Mouse (Mus musculus) stomach, embryonic 14.5 days (tissue): Measurements from ENCODE around the gene Nprl2. TPM values are rescaled to one million over a fixed set of nuclear protein-coding genes. Genes with fewer than 3 reads are reported as not detected.

Experiments used
- ATAC-seq: fragments of 200-750 bp; cut with Nextera tagmentation; 2 replicates; pipeline ENCODE4 v1.8.0; 2017; ENCODE audit warnings: low read depth, moderate TSS enrichment; ENCODE audit not compliant: insufficient number of reproducible peaks, insufficient read depth, low FRiP score
- H3K27ac ChIP-seq: fragments of 300-500 bp; sonication (generic); 2 replicates; pipeline ENCODE4 v1.5.1; 2014; ENCODE audit warnings: mild to moderate bottlenecking, low read length, moderate library complexity, mixed read lengths
- H3K27me3 ChIP-seq: fragments of 300-500 bp; sonication (generic); 2 replicates; pipeline ENCODE4 v1.6.1; 2014; ENCODE audit warnings: low read length, control low read depth, mixed read lengths; ENCODE audit not compliant: control insufficient read depth, insufficient read depth
- H3K36me3 ChIP-seq: fragments of 300-500 bp; sonication (generic); 2 replicates; pipeline ENCODE4 v1.6.1; 2014; ENCODE audit warnings: mild to moderate bottlenecking, control low read depth, low read length, moderate library complexity, mixed read lengths; ENCODE audit not compliant: control insufficient read depth, insufficient read depth
- H3K4me1 ChIP-seq: fragments of 300-500 bp; sonication (generic); 2 replicates; pipeline ENCODE4 v1.6.1; 2014; ENCODE audit warnings: low read length, control low read depth, mixed read lengths; ENCODE audit not compliant: control insufficient read depth, insufficient read depth
- H3K4me2 ChIP-seq: fragments of 300-500 bp; sonication (generic); replicated peaks from 2 replicates; pipeline ENCODE4 v1.6.1; 2014; ENCODE audit warnings: low read depth, low read length, control low read depth
- H3K4me3 ChIP-seq: fragments of 300-500 bp; sonication (generic); 2 replicates; pipeline ENCODE4 v1.5.1; 2014; ENCODE audit warnings: low read depth, low read length, control low read depth
- H3K9ac ChIP-seq: fragments of 300-500 bp; sonication (generic); replicated peaks from 2 replicates; pipeline ENCODE4 v1.6.1; 2014; ENCODE audit warnings: low read depth, mild to moderate bottlenecking, control low read depth, low read length, moderate library complexity, mixed read lengths
- H3K9me3 ChIP-seq: fragments of 300-500 bp; sonication (generic); 2 replicates; pipeline ENCODE4 v1.6.1; 2016; ENCODE audit warnings: low read depth, low read length, control low read depth; ENCODE audit not compliant: control insufficient read depth
- WGBS: fragments of 180-500 bp; shearing (Covaris S2); extraction: QIAGEN DNeasy Blood & Tissue Kit; methylation state at CpG from one replicate; pipeline ENCODE4 v1.1.7; 2014; 5-methylcytosine and 5-hydroxymethylcytosine counted together
- polyA plus RNA-seq: library from polyadenylated mRNA; unstranded; fragments of >200 nt; fragmentation: Nextera tagmentation; extraction: Ambion mirVana; gene quantifications from 2 replicates; pipeline ENCODE4 v1.2.1, GENCODE M21; 2014

The Nprl2 gene
- polyA plus RNA-seq, 1 experiment from 2014 or later, result 44.7 TPM

DNA sequence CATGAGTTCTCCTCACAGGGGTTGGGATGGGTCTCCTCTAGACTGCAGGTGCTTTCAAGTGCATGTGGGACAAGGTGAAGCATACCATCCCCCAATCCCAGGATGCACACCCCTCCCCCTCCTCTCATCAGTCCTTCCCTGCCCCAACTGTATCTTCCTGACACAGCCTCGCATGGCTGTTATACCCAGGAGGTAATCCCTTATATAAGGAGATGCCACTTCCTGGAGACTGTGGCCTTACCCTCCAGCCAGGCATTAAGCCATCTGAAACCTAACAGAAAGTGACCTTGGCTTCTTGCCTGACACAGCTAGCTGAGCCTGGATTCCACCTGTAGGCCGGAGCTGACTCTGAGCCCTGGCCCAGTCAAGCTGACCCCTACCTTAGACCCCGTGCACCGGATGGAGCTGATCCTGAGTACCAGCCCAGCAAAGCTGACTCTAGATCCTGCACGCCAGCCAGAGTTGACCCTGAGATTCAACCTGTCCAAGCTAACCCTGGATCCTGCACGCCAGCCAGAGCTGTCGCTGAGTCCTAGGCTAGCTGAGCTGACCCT lies 40.6 kb downstream of the Nprl2 start:
- no peak overlapping the region for H3K27ac ChIP-seq
- no peaks in the 10 kb centered on the region for H3K27me3 ChIP-seq
- no peak overlapping the region for H3K4me2 ChIP-seq
- ATAC-seq, result no peak
- no peaks in the 10 kb centered on the region for H3K9me3 ChIP-seq
- H3K36me3 ChIP-seq, result no peaks in the 10 kb centered on the region; the same call in 1 of the 2 replicates
- H3K4me3 ChIP-seq, result no peak overlapping the region
- 83% methylated on average over 7 of the region's 7 CpGs for WGBS
- H3K4me1 ChIP-seq, result peaks cover 12% of the 10 kb centered on the region; the same call in 1 of the 2 replicates
- H3K9ac ChIP-seq, result no peak overlapping the region

DNA sequence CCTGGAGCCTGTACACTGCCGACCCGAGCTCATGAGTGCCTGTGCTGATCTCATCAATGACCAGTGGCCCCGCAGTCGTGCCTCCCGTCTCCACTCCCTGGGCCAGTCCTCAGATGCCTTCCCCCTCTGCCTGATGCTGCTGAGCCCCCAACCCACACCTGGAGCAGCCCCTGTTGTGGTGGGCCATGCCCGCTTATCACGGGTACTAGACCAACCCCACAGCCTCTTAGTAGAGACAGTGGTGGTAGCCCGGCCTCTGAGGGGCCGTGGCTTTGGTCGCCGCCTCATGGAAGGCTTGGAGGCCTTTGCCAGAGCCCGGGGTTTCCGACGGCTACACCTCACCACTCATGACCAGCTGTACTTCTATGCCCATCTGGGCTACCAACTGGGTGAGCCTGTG lies 41.1 kb downstream of the Nprl2 start:
- 90% methylated on average over 14 of the region's 14 CpGs for WGBS

DNA sequence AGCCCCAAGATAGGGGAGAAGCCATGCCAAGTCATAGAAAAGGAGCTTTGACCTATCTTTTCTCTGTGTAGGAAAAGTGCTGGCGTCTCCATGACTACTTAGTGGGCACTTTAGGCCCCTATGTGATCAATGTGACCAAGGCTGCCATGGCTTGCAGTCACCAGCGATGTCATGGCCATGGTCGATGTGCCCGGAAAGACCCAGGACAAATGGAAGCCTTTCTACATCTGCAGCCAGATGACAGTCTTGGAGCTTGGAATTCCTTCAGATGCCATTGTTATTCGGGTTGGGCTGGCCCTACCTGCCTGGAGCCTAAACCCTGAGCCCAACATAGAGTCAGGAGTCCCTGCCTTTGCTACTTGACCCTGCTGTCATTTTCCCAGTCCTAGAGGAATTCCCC lies 44.5 kb downstream of the Nprl2 start:
- H3K27me3 ChIP-seq, result no peaks in the 10 kb centered on the region
- H3K4me1 ChIP-seq, result peaks cover 13% of the 10 kb centered on the region
- no peak for ATAC-seq
- H3K4me2 ChIP-seq, result no peak overlapping the region
- H3K27ac ChIP-seq, result no peak overlapping the region
- H3K36me3 ChIP-seq, result peaks cover 19% of the 10 kb centered on the region
- no peak overlapping the region for H3K4me3 ChIP-seq
- WGBS, result 85% methylated on average over 5 of the region's 5 CpGs
- H3K9me3 ChIP-seq, result no peaks in the 10 kb centered on the region
- H3K9ac ChIP-seq, result no peak overlapping the region

More for the DNA sequence above, 41.1 kb downstream of the Nprl2 start:
- H3K27ac ChIP-seq, result no peak overlapping the region
- no peak overlapping the region for H3K9ac ChIP-seq
- H3K36me3 ChIP-seq, result no peaks in the 10 kb centered on the region; the same call in 1 of the 2 replicates
- peaks cover 11% of the 10 kb centered on the region for H3K4me1 ChIP-seq
- no peaks in the 10 kb centered on the region for H3K9me3 ChIP-seq
- H3K4me2 ChIP-seq, result no peak overlapping the region
- H3K4me3 ChIP-seq, result no peak overlapping the region
- H3K27me3 ChIP-seq, result no peaks in the 10 kb centered on the region
- no peak for ATAC-seq

DNA sequence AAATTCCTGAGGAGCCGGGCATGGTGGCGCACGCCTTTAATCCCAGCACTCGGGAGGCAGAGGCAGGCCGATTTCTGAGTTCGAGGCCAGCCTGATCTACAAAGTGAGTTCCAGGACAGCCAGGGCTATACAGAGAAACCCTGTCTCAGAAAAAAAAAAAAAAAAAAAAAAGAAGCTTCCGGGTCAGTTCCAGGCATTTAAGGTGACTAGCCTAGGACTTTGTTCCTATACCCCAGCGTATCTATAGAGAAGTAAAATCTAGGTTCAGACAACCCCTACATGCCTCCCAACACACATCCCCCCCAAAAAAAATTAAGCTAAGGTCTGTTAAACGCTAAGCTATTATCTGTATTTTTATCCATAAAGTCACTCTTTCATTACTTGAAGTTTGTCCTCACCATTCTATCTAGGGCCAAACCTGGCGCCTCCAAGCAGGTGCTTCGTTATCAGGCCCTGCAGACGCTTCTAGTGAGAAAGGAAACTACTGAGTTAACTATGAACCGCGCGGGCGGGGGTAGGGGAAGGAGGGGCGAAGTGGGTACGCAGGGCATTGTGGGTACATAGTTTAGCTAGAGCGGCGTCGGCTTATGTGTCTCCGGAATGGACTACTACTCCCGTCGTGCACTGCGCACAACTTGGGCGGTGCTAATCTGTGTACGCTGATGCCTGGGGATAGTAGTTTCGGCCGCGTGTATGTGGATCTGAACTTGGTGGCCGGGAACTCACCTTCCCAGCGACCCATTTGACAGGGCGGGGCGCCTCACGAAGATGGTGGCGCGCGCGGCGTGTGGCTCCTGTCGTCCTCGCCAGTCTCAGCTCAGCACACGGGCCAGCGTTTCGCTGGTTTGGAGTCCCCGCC lies 45.2 kb downstream of the Nprl2 start, which contains the start of gene Ifrd2:
Ifrd2 (plus strand) TSS at position 669 of the 859 bp plus-strand sequence.
- no peaks in the 10 kb centered on the region for H3K27me3 ChIP-seq
- peak within 1 kb of the TSS; percentile 61 for H3K9ac ChIP-seq
- peaks cover 10% of the 10 kb centered on the region for H3K4me1 ChIP-seq
- peak; percentile 98 for ATAC-seq
- WGBS, result 12% methylated on average over 46 of the region's 46 CpGs
- H3K4me3 ChIP-seq, result peak within 1 kb of the TSS; percentile 69
- no peak within 1 kb of the TSS for H3K27ac ChIP-seq
- peak within 1 kb of the TSS; percentile 78 for H3K4me2 ChIP-seq
- H3K9me3 ChIP-seq, result no peaks in the 10 kb centered on the region
- peaks cover 26% of the 10 kb centered on the region for H3K36me3 ChIP-seq

DNA sequence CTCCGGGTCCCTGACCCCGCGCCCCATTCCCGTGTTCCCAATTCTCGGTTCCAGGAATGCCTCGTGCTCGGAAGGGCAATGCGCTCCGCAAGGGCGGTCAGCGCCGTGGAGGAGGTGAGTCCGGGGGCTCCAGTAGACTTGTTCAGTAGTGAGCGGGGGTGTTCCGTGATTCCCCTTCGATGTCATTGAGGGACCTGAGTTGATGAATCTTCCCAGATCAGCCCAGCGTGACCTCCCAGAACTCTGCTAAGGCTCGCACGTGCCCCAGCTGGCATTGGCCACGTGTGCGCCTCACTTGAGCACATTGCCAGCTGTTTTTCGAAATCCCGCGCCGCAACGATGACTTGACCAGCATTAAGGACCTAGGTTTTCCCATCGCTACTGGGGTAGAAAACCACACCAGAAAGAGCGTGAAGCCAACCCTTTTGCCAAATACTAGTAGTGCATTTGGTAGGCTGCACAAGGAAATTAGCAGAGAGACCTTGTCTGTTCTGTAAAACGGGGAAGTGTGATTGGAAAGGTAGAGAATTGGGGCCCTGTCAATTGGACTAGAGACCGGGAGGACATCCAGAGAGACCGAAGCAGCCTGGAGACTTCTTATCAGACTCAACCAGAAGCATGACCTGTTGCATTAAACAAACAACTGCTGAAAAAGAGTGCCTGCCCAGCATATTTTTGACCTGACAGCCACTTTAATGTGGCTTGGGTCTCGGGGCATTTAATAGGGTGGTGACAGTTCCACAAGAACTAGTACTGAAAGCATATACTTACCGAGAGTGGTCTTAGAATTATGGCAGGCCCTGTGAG lies 46.0 kb downstream of the Nprl2 start:
- peaks cover 10% of the 10 kb centered on the region for H3K4me1 ChIP-seq
- 3% methylated on average over 33 of the region's 33 CpGs for WGBS
- no peaks in the 10 kb centered on the region for H3K9me3 ChIP-seq
- ATAC-seq, result no peak
- no peaks in the 10 kb centered on the region for H3K27me3 ChIP-seq
- H3K9ac ChIP-seq, result peak overlapping the region; percentile 61
- peak overlapping the region; percentile 69 for H3K4me3 ChIP-seq
- H3K4me2 ChIP-seq, result peak overlapping the region; percentile 78
- H3K27ac ChIP-seq, result no peak overlapping the region
- peaks cover 32% of the 10 kb centered on the region for H3K36me3 ChIP-seq

DNA sequence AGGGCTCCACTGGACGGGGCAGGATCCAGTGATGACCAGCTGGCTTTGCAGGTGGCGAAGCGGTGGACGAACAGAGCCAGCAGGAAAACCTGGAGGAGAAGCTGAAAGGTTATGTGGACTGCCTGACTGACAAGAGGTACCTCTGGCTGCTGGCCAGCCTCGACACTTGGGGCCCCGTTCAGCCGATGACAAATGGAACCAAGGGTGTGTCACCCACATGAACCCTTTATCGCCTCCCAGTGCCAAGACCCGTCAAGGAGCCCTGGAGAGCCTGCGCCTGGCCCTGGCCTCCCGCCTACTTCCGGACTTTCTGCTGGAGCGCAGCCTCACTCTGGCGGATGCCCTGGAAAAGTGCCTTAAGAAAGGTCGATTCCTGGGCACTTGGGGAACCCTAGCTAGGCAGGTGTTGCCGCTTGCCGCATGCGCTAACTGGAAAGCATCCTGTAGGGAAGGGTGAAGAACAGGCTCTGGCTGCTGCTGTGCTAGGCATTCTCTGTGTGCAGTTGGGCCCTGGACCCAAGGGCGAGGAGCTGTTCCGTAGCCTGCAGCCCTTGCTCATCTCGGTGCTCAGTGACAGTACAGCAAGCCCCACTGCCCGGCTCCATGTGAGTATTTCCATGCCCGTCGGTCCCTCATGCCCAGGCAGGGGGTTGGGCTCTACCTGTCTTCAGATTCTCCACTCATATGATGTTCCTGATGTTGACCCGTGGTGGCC lies 48.2 kb downstream of the Nprl2 start:
- no peak; the same call in 1 of the 2 replicates for ATAC-seq
- 0 out of 2 replicates have a peak overlapping the region, but pooled peaks have one; percentile 5 for H3K4me2 ChIP-seq
- 79% methylated on average over 25 of the region's 25 CpGs for WGBS

DNA sequence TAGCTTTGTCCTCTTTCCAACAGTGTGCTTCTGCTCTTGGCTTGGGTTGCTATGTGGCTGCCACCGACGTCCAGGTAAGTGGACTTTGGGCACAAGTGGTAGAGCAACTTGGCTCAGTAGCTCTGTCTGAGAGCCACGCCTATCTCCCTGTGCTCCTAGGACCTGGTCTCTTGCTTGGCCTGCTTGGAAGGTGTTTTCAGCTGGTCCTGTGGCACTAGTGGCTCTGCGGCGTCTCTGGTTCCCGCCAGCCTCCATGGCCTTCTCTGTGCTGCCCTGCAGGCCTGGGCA lies 48.7 kb downstream of the Nprl2 start:
- no peak overlapping the region for H3K9ac ChIP-seq
- H3K4me1 ChIP-seq, result peaks cover 10% of the 10 kb centered on the region
- no peak overlapping the region for H3K4me3 ChIP-seq
- WGBS, result 89% methylated on average over 6 of the region's 6 CpGs
- no peak for ATAC-seq
- no peaks in the 10 kb centered on the region for H3K27me3 ChIP-seq
- H3K9me3 ChIP-seq, result no peaks in the 10 kb centered on the region
- no peak overlapping the region for H3K27ac ChIP-seq
- H3K4me2 ChIP-seq, result 0 out of 2 replicates have a peak overlapping the region, but pooled peaks have one; percentile 5
- H3K36me3 ChIP-seq, result peaks cover 38% of the 10 kb centered on the region

More for the DNA sequence above, 48.2 kb downstream of the Nprl2 start:
- H3K4me1 ChIP-seq, result peaks cover 10% of the 10 kb centered on the region
- H3K27ac ChIP-seq, result 0 out of 2 replicates have a peak overlapping the region, but pooled peaks have one; percentile 27
- peaks cover 38% of the 10 kb centered on the region for H3K36me3 ChIP-seq
- H3K4me3 ChIP-seq, result no peak overlapping the region
- no peak overlapping the region for H3K9ac ChIP-seq
- H3K27me3 ChIP-seq, result no peaks in the 10 kb centered on the region
- no peaks in the 10 kb centered on the region for H3K9me3 ChIP-seq
